In the genomic region with DNA sequence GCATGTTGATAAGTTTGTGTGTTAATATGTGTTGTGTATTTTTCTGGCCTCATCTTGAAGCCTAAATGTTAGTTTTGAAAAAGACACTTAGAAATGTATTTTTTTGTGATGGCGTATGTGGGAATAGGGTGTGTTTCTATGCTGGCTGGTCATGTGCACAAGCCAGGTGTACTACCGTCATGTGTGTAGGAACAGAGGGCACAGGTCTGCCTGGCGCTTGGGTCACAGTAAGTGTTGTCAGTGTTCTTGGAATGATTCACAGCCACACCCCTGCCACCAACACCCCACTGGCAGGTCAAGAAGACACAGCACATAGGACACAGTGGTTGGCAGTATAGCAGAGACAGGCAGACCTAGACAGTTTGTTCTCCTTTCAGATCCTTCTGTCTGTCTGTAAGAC, we compare ENCODE assay signal across 23 mouse cellular contexts. TPM values are rescaled to one million over a fixed set of nuclear protein-coding genes. Genes with fewer than 3 reads are reported as not detected.
"Had no signal": no experiment of that assay in that cellular context is flagged by ENCODE, and none has a peak within 500 bp of the region (broad histone marks: within the 10 kb centered on the region; RNA-seq: fewer than 3 reads in every experiment).

No protein-coding gene starts in this region.

- H3K9me3 ChIP-seq: liver, embryonic 13.5 days; neural tube, embryonic 13.5 days; stomach, embryonic 15.5 days had no signal

- H3K4me3 ChIP-seq: liver, embryonic 13.5 days; neural tube, embryonic 13.5 days; stomach, embryonic 15.5 days had no signal

- H3K4me1 ChIP-seq: neural tube, embryonic 13.5 days; stomach, embryonic 15.5 days had no signal

- H3K27me3 ChIP-seq: liver, embryonic 13.5 days; neural tube, embryonic 13.5 days; stomach, embryonic 15.5 days had no signal

- H3K27ac ChIP-seq: liver, embryonic 13.5 days; neural tube, embryonic 13.5 days; stomach, embryonic 15.5 days had no signal

- H3K9ac ChIP-seq: liver, embryonic 13.5 days; neural tube, embryonic 13.5 days; stomach, embryonic 15.5 days had no signal

- H3K36me3 ChIP-seq: liver, embryonic 13.5 days; neural tube, embryonic 13.5 days; stomach, embryonic 15.5 days had no signal

- DNase-seq: kidney, adult 9 months; kidney, postnatal 14 days; kidney, postnatal 4 days; liver, embryonic 13.5 days; lung, adult 2 months; lung, postnatal 14 days; lung, postnatal 4 days; midbrain, embryonic 14.5 days; retina, postnatal 1 day; thymus, adult 18-20 months; thymus, postnatal 36 days had no signal

- H3K4me2 ChIP-seq: liver, embryonic 13.5 days; midbrain, embryonic 11.5 days; neural tube, embryonic 13.5 days; stomach, embryonic 15.5 days had no signal

RNA-seq across cellular contexts. Expression of gene Lif, which starts 8.2 kb away (rescaled TPM):
- total RNA-seq: liver, adult 2 months had no signal
- polyA plus RNA-seq: liver, embryonic 13.5 days; liver, embryonic 16.5 days; midbrain, embryonic 11.5 days; midbrain, embryonic 14.5 days; midbrain, postnatal 0 days; neural tube, embryonic 13.5 days had no signal

RNA-seq across cellular contexts. Expression of gene Osm, which starts 12.9 kb away (rescaled TPM):
- total RNA-seq: layer of hippocampus, adult 18-20 months; layer of hippocampus, postnatal 14 days; left cerebral cortex, postnatal 36 days; liver, adult 2 months had no signal
- polyA plus RNA-seq: kidney, embryonic 16.5 days; limb, embryonic 11.5 days; liver, adult 2 months; midbrain, embryonic 11.5 days; neural tube, embryonic 13.5 days; testis, adult 2 months had no signal
